Mouse (Mus musculus) neutrophil, adult 5-6 weeks (primary cell): ENCODE measurements around the gene Ghr. TPM values are rescaled to one million over a fixed set of nuclear protein-coding genes. Genes with fewer than 3 reads are reported as not detected.

Experiments
- ATAC-seq: fragments of 151-379, 151-347 bp; 2 replicates; pipeline ENCODE4 v1.8.0; 2017; ENCODE audit warnings: mild to moderate bottlenecking, moderate TSS enrichment; ENCODE audit not compliant: insufficient number of reproducible peaks, poor library complexity, low FRiP score, severe bottlenecking; ENCODE audit errors: extremely low read depth
- total RNA-seq: library from RNA; stranded (forward); fragments of 200-1000 nt; gene quantifications from 2 replicates; pipeline ENCODE4 v1.2.3, GENCODE M21; 2017

Gene Ghr
- total RNA-seq, 1 experiment from 2014 or later: not detected

GRCm38 (mm10) chr15:3558524-3558923, 24.8 kb downstream of the Ghr start:
- no peak for ATAC-seq

- no peak for ATAC-seq
Measured at GRCm38 (mm10) chr15:3544289-3544688, 39.0 kb downstream of the Ghr start.

- ATAC-seq: no peak
Measured at GRCm38 (mm10) chr15:3536309-3536900, 46.9 kb downstream of the Ghr start.

- no peak for ATAC-seq
Measured at GRCm38 (mm10) chr15:3514027-3514426, 69.3 kb downstream of the Ghr start.

- no peak for ATAC-seq
Measured at GRCm38 (mm10) chr15:3512380-3512779, 70.9 kb downstream of the Ghr start.

GRCm38 (mm10) chr15:3511639-3512171, 71.6 kb downstream of the Ghr start:
- no peak for ATAC-seq

- no peak for ATAC-seq
Measured at GRCm38 (mm10) chr15:3509089-3509488, 74.2 kb downstream of the Ghr start.

GRCm38 (mm10) chr15:3507329-3507728, 76.0 kb downstream of the Ghr start:
- ATAC-seq: no peak

- no peak for ATAC-seq
Measured at GRCm38 (mm10) chr15:3504700-3505099, 78.6 kb downstream of the Ghr start.

GRCm38 (mm10) chr15:3501683-3502082, 81.6 kb downstream of the Ghr start:
- ATAC-seq: no peak

GRCm38 (mm10) chr15:3499020-3499419, 84.3 kb downstream of the Ghr start:
- ATAC-seq: no peak

- no peak for ATAC-seq
Measured at GRCm38 (mm10) chr15:3497946-3498580, 85.2 kb downstream of the Ghr start.

GRCm38 (mm10) chr15:3490868-3491267, 92.4 kb downstream of the Ghr start:
- no peak for ATAC-seq

GRCm38 (mm10) chr15:3490011-3490410, 93.3 kb downstream of the Ghr start:
- ATAC-seq: no peak

- no peak for ATAC-seq
Measured at GRCm38 (mm10) chr15:3489180-3489579, 94.1 kb downstream of the Ghr start.

GRCm38 (mm10) chr15:3488601-3489000, 94.7 kb downstream of the Ghr start:
- no peak for ATAC-seq

GRCm38 (mm10) chr15:3486691-3487090, 96.6 kb downstream of the Ghr start:
- no peak for ATAC-seq

- no peak for ATAC-seq
Measured at GRCm38 (mm10) chr15:3485367-3485766, 97.9 kb downstream of the Ghr start.

GRCm38 (mm10) chr15:3483451-3483850, 99.8 kb downstream of the Ghr start:
- no peak for ATAC-seq

GRCm38 (mm10) chr15:3469230-3469629, 114.1 kb downstream of the Ghr start:
- ATAC-seq: no peak

- no peak for ATAC-seq
Measured at GRCm38 (mm10) chr15:3466608-3467007, 116.7 kb downstream of the Ghr start.
